Mouse (Mus musculus): Measurements from ENCODE around the gene Ccdc40.

- no peak for TF ChIP-seq CTCF (IDR thresholded peaks at IDR 0.05; ENCODE audit: extremely low read depth, insufficient read length, insufficient replicate concordance, low read depth, low read length)
- no peak for TF ChIP-seq POLR2A (IDR thresholded peaks at IDR 0.05; ENCODE audit: low read depth, low read length)
These were observed 10.5 kb upstream of the Ccdc40 start for GRCm38 (mm10) chr11:119217861-119218260.
